Mouse (Mus musculus) kidney, postnatal 0 days (tissue): ENCODE data around the gene Sec24b. TPM values are rescaled to one million over a fixed set of nuclear protein-coding genes. Genes with fewer than 3 reads are reported as not detected.

Experiments used
- ATAC-seq: fragments of 200-750 bp; cut with Nextera tagmentation; replicated peaks from 2 replicates; pipeline ENCODE4 v1.8.0; 2017; ENCODE audit warnings: low read depth, moderate number of reproducible peaks, moderate TSS enrichment, moderate library complexity; ENCODE audit not compliant: low FRiP score
- DNase-seq: peaks from one replicate; pipeline ENCODE4 v3.0.0-alpha.2; 2016; ENCODE audit warnings: low spot score
- H3K27ac ChIP-seq: fragments of 300-500 bp; sonication (generic); 2 replicates; pipeline ENCODE4 v1.5.1; 2014; ENCODE audit warnings: mild to moderate bottlenecking
- H3K27me3 ChIP-seq: fragments of 300-500 bp; sonication (generic); 2 replicates; pipeline ENCODE4 v1.6.1; 2014; ENCODE audit warnings: low read length, mixed read lengths; ENCODE audit not compliant: insufficient read depth
- H3K36me3 ChIP-seq: fragments of 300-500 bp; sonication (generic); 2 replicates; pipeline ENCODE4 v1.6.1; 2014; ENCODE audit warnings: low read length, mixed read lengths; ENCODE audit not compliant: insufficient read depth
- H3K4me1 ChIP-seq: fragments of 300-500 bp; sonication (generic); replicated peaks from 2 replicates; pipeline ENCODE4 v1.6.1; 2014; ENCODE audit warnings: antibody characterized with exemption, low read length, mixed read lengths; ENCODE audit not compliant: insufficient read depth
- H3K4me2 ChIP-seq: fragments of 300-500 bp; sonication (generic); 2 replicates; pipeline ENCODE4 v1.6.1; 2014; ENCODE audit warnings: mild to moderate bottlenecking, low read length, moderate library complexity, mixed read lengths
- H3K4me3 ChIP-seq: fragments of 300-500 bp; sonication (generic); replicated peaks from 2 replicates; pipeline ENCODE4 v1.5.1; 2014; ENCODE audit warnings: low read depth, low read length
- H3K9ac ChIP-seq: fragments of 300-500 bp; sonication (generic); 2 replicates; pipeline ENCODE4 v1.6.1; 2014; ENCODE audit warnings: low read depth, low read length
- H3K9me3 ChIP-seq: fragments of 300-500 bp; sonication (generic); replicated peaks from 2 replicates; pipeline ENCODE4 v1.6.1; 2016; ENCODE audit warnings: low read length, inconsistent platforms, mixed read lengths
- CTCF ChIP-seq: IDR thresholded peaks from 2 replicates; pipeline ENCODE4 v1.5.1; 2016; ENCODE audit warnings: antibody characterized with exemption, low read depth, mild to moderate bottlenecking, moderate library complexity
- WGBS: fragments of 180-500 bp; shearing (Covaris S2); extraction: QIAGEN DNeasy Blood & Tissue Kit; methylation state at CpG from one replicate; pipeline ENCODE4 v1.1.7; 2014; 5-methylcytosine and 5-hydroxymethylcytosine counted together
- polyA plus RNA-seq: library from polyadenylated mRNA; unstranded; fragments of >200 nt; fragmentation: Nextera tagmentation; extraction: Ambion mirVana; gene quantifications from 2 replicates; pipeline ENCODE4 v1.2.1, GENCODE M21; 2015

The Sec24b gene
- polyA plus RNA-seq, 1 experiment from 2014 or later: 21.5 TPM

DNA sequence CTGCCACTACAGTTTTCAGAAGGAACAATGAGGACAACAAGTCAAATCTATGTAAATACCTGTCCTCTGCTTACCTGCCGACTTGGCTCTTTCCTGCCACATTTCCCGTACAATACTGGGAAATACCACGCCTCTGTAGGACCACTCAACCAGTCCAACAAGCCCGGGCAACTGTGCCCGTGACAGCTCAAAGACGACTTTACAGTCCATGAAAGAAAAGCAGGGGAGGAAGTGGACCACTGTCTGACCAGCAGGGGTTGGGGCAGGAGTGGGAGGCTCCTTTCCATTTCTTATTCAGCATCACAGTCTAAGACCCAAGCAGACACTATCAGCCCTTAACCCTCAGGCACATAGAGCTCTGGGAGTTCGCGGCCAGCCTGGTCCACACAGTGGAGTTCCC lies 9.2 kb downstream of the Sec24b start:
- no peak overlapping the region for H3K27ac ChIP-seq
- WGBS: 43% methylated on average over 8 of the region's 8 CpGs

DNA sequence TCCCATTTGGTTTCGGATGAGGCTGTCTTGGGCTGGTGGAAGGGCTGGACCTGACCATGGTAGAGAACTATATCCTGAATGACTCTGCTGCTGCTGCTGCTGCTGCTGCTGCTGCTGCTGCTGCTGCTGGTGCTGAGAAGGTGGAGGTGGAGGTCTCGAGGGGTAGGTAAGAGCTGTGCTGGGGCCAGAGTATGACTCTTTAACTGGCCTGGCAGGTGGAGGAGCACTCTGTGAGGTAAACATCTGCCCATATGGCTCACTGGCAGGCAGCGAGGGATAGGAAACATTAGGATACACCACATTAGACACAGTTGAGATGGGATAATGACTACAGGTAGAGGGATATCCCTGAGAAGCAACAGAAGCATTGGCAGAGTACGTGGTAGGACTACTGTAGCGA lies 20.6 kb downstream of the Sec24b start:
- H3K4me3 ChIP-seq: no peak overlapping the region
- H3K4me2 ChIP-seq: no peak overlapping the region
- TF ChIP-seq CTCF: no peak
- H3K9me3 ChIP-seq: 0 out of 2 replicates have a peak, but pooled peaks cover 2% of the 10 kb centered on the region
- H3K9ac ChIP-seq: no peak overlapping the region
- ATAC-seq (no peak), DNase-seq (no peak)
- H3K36me3 ChIP-seq: peaks cover 18% of the 10 kb centered on the region
- WGBS: 96% methylated on average over 5 of the region's 5 CpGs
- no peak overlapping the region for H3K27ac ChIP-seq
- no peaks in the 10 kb centered on the region for H3K27me3 ChIP-seq
- H3K4me1 ChIP-seq: no peaks in the 10 kb centered on the region

More for the DNA sequence above, 9.2 kb downstream of the Sec24b start:
- H3K36me3 ChIP-seq: no peaks in the 10 kb centered on the region
- no peak for TF ChIP-seq CTCF
- no peak overlapping the region for H3K9ac ChIP-seq
- H3K4me3 ChIP-seq: no peak overlapping the region
- 0 out of 2 replicates have a peak, but pooled peaks have one; percentile 17 for ATAC-seq
- no peaks in the 10 kb centered on the region for H3K9me3 ChIP-seq
- H3K4me1 ChIP-seq: peaks cover 31% of the 10 kb centered on the region
- H3K27me3 ChIP-seq: no peaks in the 10 kb centered on the region
- no peak overlapping the region for H3K4me2 ChIP-seq
- peak; percentile 55 for DNase-seq

DNA sequence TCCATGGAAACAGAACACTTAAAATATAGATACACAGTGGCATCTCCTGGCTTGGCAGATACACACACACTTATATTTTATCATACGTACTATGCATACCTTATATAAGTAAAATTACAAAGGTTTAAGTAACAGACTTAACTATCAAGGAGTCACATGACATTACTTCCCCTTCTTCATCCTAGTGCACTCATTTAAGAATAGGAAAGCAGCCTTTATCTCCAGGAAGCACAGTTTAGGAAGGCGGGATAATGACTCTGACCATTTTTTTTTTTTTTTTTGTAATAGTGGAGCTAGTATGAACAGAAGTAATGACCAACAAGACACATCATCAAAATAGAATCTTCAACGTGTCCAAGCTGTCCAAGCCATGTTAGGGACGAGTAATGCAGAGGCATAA lies 21.3 kb downstream of the Sec24b start:
- Histone ChIP-seq H3K27ac (no peak overlapping the region), H3K36me3 (peaks cover 24% of the 10 kb centered on the region), H3K27me3 (no peaks in the 10 kb centered on the region), H3K4me3 (no peak overlapping the region), H3K9ac (no peak overlapping the region), H3K4me1 (no peaks in the 10 kb centered on the region), H3K4me2 (no peak overlapping the region), H3K9me3 (no peaks in the 10 kb centered on the region)
- ATAC-seq (no peak), DNase-seq (no peak)
- TF ChIP-seq CTCF: no peak
- WGBS: 92% methylated on average over 4 of the region's 4 CpGs

DNA sequence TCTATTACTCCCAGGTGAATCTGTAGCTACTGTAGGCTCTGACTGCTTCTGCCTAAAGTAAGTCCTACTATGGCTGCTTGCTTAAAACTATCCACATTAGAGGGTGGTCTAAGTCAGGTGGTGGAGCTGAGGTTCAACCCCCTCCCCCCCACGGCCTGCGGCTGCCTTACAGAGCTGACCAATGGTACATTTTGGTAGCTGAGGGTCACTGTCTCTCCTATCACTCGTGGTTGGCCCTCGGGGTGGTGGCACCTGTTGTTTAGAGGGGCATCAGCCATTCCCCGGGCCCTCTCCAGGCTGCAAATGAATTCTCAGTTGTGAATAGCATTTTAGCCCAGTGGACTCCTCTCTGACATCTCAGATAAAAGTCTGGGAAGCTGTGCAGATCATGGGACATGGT lies 32.6 kb downstream of the Sec24b start:
- TF ChIP-seq CTCF: no peak
- Histone ChIP-seq H3K4me3 (no peak overlapping the region), H3K4me1 (no peaks in the 10 kb centered on the region), H3K9me3 (no peaks in the 10 kb centered on the region), H3K27me3 (no peaks in the 10 kb centered on the region), H3K9ac (no peak overlapping the region), H3K27ac (no peak overlapping the region), H3K36me3 (peaks cover 32% of the 10 kb centered on the region; the same call in 1 of the 2 replicates), H3K4me2 (no peak overlapping the region)
- DNase-seq (no peak), ATAC-seq (no peak)
- 95% methylated on average over 5 of the region's 5 CpGs for WGBS

DNA sequence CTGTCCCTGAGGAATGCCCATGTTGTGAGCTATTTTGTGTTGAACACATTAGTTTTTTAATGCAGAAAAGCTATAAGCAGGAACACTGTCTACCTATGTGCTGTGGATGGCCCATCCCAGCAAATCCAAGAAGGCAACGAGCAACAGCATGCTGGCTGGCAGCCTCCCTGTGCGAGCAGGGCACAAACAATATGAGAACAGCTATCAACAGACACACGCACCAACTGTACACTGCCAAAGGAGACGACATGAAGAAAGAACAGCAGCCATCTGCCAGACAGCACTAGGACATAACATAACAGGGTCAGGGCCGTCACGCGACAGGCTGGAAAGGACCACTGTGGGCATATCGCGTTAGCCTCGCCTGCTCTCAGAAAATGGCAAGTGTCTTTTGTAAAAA lies 35.2 kb downstream of the Sec24b start:
- no peak overlapping the region for H3K4me3 ChIP-seq
- 97% methylated on average over 10 of the region's 10 CpGs for WGBS
- DNase-seq: no peak
- H3K27me3 ChIP-seq: no peaks in the 10 kb centered on the region
- no peak for TF ChIP-seq CTCF
- H3K36me3 ChIP-seq: peaks cover 32% of the 10 kb centered on the region; the same call in 1 of the 2 replicates
- no peak overlapping the region for H3K4me2 ChIP-seq
- H3K4me1 ChIP-seq: no peaks in the 10 kb centered on the region
- no peak overlapping the region for H3K27ac ChIP-seq
- ATAC-seq: no peak
- H3K9me3 ChIP-seq: no peaks in the 10 kb centered on the region
- H3K9ac ChIP-seq: no peak overlapping the region

DNA sequence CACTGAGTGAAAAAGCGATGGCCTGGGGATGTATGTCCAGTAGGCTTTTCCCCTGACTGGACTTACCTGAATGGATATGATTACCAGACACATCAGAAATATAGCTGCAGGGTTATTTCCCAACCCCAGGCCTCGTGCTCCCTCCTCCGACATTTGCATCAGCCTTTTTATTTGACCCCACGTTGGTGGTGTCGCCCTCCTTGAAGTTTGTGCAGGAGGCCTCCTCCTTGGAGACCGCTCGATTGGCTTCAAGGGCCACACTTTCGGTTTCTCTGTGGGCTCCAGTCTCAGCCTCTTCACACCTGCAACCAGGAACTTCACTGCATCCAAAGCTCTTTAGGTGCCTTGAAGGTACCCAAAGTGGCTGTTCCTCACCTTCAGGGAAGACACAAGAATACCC lies 35.8 kb downstream of the Sec24b start:
- Histone ChIP-seq H3K9ac (no peak overlapping the region), H3K4me2 (no peak overlapping the region), H3K4me1 (no peaks in the 10 kb centered on the region), H3K4me3 (no peak overlapping the region), H3K27ac (no peak overlapping the region), H3K36me3 (peaks cover 32% of the 10 kb centered on the region; the same call in 1 of the 2 replicates), H3K9me3 (no peaks in the 10 kb centered on the region), H3K27me3 (no peaks in the 10 kb centered on the region)
- no peak for TF ChIP-seq CTCF
- no peak for DNase-seq
- ATAC-seq: no peak
- 87% methylated on average over 8 of the region's 8 CpGs for WGBS

DNA sequence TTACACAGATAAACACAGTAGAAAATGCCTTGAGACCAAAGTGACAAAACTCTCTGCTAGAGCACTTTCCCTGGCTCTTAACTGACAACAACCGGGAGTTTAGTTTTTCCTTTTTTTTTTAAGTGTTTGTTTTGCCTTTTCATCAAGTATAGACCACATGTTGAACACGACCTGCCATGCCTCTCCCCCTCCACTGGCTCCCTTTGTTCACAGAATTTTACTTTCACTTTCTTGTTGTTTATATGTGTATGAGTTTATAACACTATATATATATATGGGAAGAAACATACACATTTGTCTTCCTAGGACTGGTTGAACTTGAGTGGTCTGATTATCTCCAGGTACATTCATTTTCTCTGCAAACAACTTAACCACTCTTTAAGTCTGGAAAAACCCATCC lies 48.4 kb downstream of the Sec24b start:
- TF ChIP-seq CTCF: no peak
- WGBS: 64% methylated on average over 2 of the region's 2 CpGs
- Histone ChIP-seq H3K27me3 (no peaks in the 10 kb centered on the region), H3K27ac (no peak overlapping the region), H3K4me3 (no peak overlapping the region), H3K9me3 (no peaks in the 10 kb centered on the region), H3K36me3 (peaks cover 20% of the 10 kb centered on the region; the same call in 1 of the 2 replicates), H3K9ac (no peak overlapping the region), H3K4me1 (no peaks in the 10 kb centered on the region), H3K4me2 (no peak overlapping the region)
- DNase-seq (no peak), ATAC-seq (no peak)
